Mouse (Mus musculus) heart, adult 2 months (tissue): ENCODE results near the gene Fam43b.

Source experiments
- CTCF ChIP-seq: fragments of 200-600 bp; IDR thresholded peaks from 2 replicates; pipeline ENCODE4 v1.8.1; 2022; ENCODE audit warnings: antibody characterized with exemption, mild to moderate bottlenecking, moderate library complexity
- POLR2A ChIP-seq: fragments of 200-500 bp; IDR thresholded peaks from 2 replicates; pipeline ENCODE4 v1.6.1; 2011; ENCODE audit warnings: mild to moderate bottlenecking, low read depth, low read length, control low read depth; ENCODE audit not compliant: insufficient read depth

- TF ChIP-seq POLR2A = no peak
- TF ChIP-seq CTCF = no peak
Observed at GRCm38 (mm10) chr4:138418340-138418957, 22.1 kb upstream of the Fam43b start.
